Comparison of ENCODE assay signal across 39 mouse cellular contexts in genomic region chr4:107354126-107354525, GRCm38 (mm10). TPM values are rescaled to one million over a fixed set of nuclear protein-coding genes. Genes with fewer than 3 reads are reported as not detected.
DNase-seq lines count a peak whose midpoint lies in the region; ATAC-seq lines count a peak whose summit lies in the region.
"Had no signal": no experiment of that assay in that cellular context is flagged by ENCODE, and none has a peak within 500 bp of the region (broad histone marks: within the 10 kb centered on the region; RNA-seq: fewer than 3 reads in every experiment).

No protein-coding gene starts in this region.

- 0 out of 2 replicates have a peak overlapping the region, but pooled peaks have one; percentile 7 for H3K9ac ChIP-seq in forebrain, embryonic 12.5 days
- no peak overlapping the region for H3K9ac ChIP-seq in forebrain, embryonic 14.5 days (ENCODE audit: low read length)
- H3K9ac ChIP-seq in kidney, embryonic 15.5 days, result no peak overlapping the region
- no peak overlapping the region for H3K9ac ChIP-seq in neural tube, embryonic 14.5 days (replicated peaks; ENCODE audit: low read depth, low read length)
- H3K9ac ChIP-seq: forebrain, embryonic 15.5 days; heart, embryonic 12.5 days; intestine, embryonic 15.5 days; limb, embryonic 15.5 days; liver, embryonic 14.5 days; midbrain, embryonic 13.5 days had no signal

- H3K36me3 ChIP-seq in forebrain, embryonic 12.5 days (replicated peaks), result peaks cover 9% of the 10 kb centered on the region; the same call in 1 of the 2 replicates
- 0 out of 2 replicates have a peak, but pooled peaks cover 3% of the 10 kb centered on the region for H3K36me3 ChIP-seq in forebrain, embryonic 14.5 days (ENCODE audit: control insufficient read depth, insufficient read depth, low read length)
- H3K36me3 ChIP-seq in kidney, embryonic 15.5 days, result peaks cover 12% of the 10 kb centered on the region; the same call in 1 of the 2 replicates
- H3K36me3 ChIP-seq in limb, embryonic 10.5 days, result peaks cover 12% of the 10 kb centered on the region
- H3K36me3 ChIP-seq in neural tube, embryonic 14.5 days (ENCODE audit: control insufficient read depth, insufficient read depth, low read length), result no peaks in the 10 kb centered on the region
- H3K36me3 ChIP-seq: forebrain, embryonic 15.5 days; intestine, embryonic 15.5 days had no signal

- no peak for DNase-seq in forebrain, embryonic 14.5 days (ENCODE audit: low spot score)
- DNase-seq in kidney, postnatal 4 days, result no peak
- no peak for DNase-seq in limb, embryonic 10.5 days (ENCODE audit: low spot score)
- no peak for DNase-seq in frontal cortex, postnatal 36 days (ENCODE audit: low spot score in 2 of 2)
- no peak for DNase-seq in gastrocnemius, postnatal 4 days (ENCODE audit: low spot score in 2 of 2)
- DNase-seq: adrenal gland, adult 8-10 months; cerebellum, adult 2 months; cerebellum, postnatal 36 days; gastrocnemius, adult 2 months; gastrocnemius, postnatal 36 days; heart, adult 2 months; heart, postnatal 4 days; layer of hippocampus, adult 9-11 months; lung, adult 2 months; lung, postnatal 10 days; retina, postnatal 1 day; right cerebral cortex, postnatal 14 days; thymus, postnatal 14 days had no signal

- H3K4me2 ChIP-seq in forebrain, embryonic 12.5 days, result no peak overlapping the region
- H3K4me2 ChIP-seq in forebrain, embryonic 14.5 days (ENCODE audit: low read length), result no peak overlapping the region
- peak overlapping the region; percentile 10; the same call in 1 of the 2 replicates for H3K4me2 ChIP-seq in kidney, embryonic 15.5 days
- H3K4me2 ChIP-seq in neural tube, embryonic 14.5 days (ENCODE audit: low read depth, low read length), result no peak overlapping the region
- H3K4me2 ChIP-seq: forebrain, embryonic 15.5 days; heart, embryonic 12.5 days; intestine, embryonic 15.5 days; limb, embryonic 15.5 days; midbrain, embryonic 13.5 days had no signal

- H3K27me3 ChIP-seq in forebrain, embryonic 12.5 days, result no peaks in the 10 kb centered on the region
- H3K27me3 ChIP-seq in forebrain, embryonic 14.5 days (replicated peaks; ENCODE audit: control insufficient read depth, insufficient read depth, low read length), result no peaks in the 10 kb centered on the region
- no peaks in the 10 kb centered on the region for H3K27me3 ChIP-seq in kidney, embryonic 15.5 days
- no peaks in the 10 kb centered on the region for H3K27me3 ChIP-seq in limb, embryonic 10.5 days (ENCODE audit: low read depth, poor library complexity, severe bottlenecking)
- H3K27me3 ChIP-seq in neural tube, embryonic 14.5 days (ENCODE audit: control insufficient read depth, insufficient read depth, low read length), result no peaks in the 10 kb centered on the region
- H3K27me3 ChIP-seq: forebrain, embryonic 15.5 days; heart, embryonic 12.5 days; intestine, embryonic 15.5 days; limb, embryonic 15.5 days; midbrain, embryonic 13.5 days had no signal

- no peak for ATAC-seq in forebrain, embryonic 12.5 days (ENCODE audit: low FRiP score)
- ATAC-seq in forebrain, embryonic 14.5 days, result no peak
- peak; percentile 38 for ATAC-seq in kidney, embryonic 15.5 days (replicated peaks; ENCODE audit: low FRiP score)
- ATAC-seq in neural tube, embryonic 14.5 days (ENCODE audit: low read depth), result peak; percentile 39; the same call in 1 of the 2 replicates
- ATAC-seq: forebrain, embryonic 15.5 days; hindbrain, postnatal 0 days; midbrain, embryonic 13.5 days had no signal

- H3K4me3 ChIP-seq in forebrain, embryonic 12.5 days (replicated peaks), result no peak overlapping the region
- H3K4me3 ChIP-seq in forebrain, embryonic 14.5 days (ENCODE audit: low read depth, low read length), result no peak overlapping the region
- no peak overlapping the region for H3K4me3 ChIP-seq in kidney, embryonic 15.5 days (replicated peaks)
- H3K4me3 ChIP-seq in limb, embryonic 10.5 days, result no peak overlapping the region
- H3K4me3 ChIP-seq in neural tube, embryonic 14.5 days (ENCODE audit: low read depth, low read length), result no peak overlapping the region
- H3K4me3 ChIP-seq: erythroblast, embryonic 14.5 days; forebrain, embryonic 15.5 days; gastrocnemius, adult 2 months; heart, adult 2 months; heart, embryonic 12.5 days; intestine, embryonic 15.5 days; limb, embryonic 15.5 days; midbrain, embryonic 13.5 days had no signal

- H3K9me3 ChIP-seq in forebrain, embryonic 12.5 days, result no peaks in the 10 kb centered on the region
- no peaks in the 10 kb centered on the region for H3K9me3 ChIP-seq in forebrain, embryonic 14.5 days (replicated peaks; ENCODE audit: control insufficient read depth, low read length)
- no peaks in the 10 kb centered on the region for H3K9me3 ChIP-seq in kidney, embryonic 15.5 days (replicated peaks)
- no peaks in the 10 kb centered on the region for H3K9me3 ChIP-seq in limb, embryonic 10.5 days (replicated peaks)
- H3K9me3 ChIP-seq in neural tube, embryonic 14.5 days (ENCODE audit: control insufficient read depth, low read length), result no peaks in the 10 kb centered on the region
- H3K9me3 ChIP-seq: forebrain, embryonic 15.5 days; G1E; heart, embryonic 12.5 days; intestine, embryonic 15.5 days; limb, embryonic 15.5 days; midbrain, embryonic 13.5 days had no signal

- WGBS in forebrain, embryonic 12.5 days, result 88% methylated on average over 5 of the region's 5 CpGs
- 86% methylated on average over 5 of the region's 5 CpGs for WGBS in forebrain, embryonic 14.5 days
- WGBS in kidney, embryonic 15.5 days, result 41% methylated on average over 5 of the region's 5 CpGs
- 62% methylated on average over 5 of the region's 5 CpGs for WGBS in limb, embryonic 10.5 days
- WGBS in neural tube, embryonic 14.5 days, result 50% methylated on average over 5 of the region's 5 CpGs

- no peak overlapping the region for H3K27ac ChIP-seq in forebrain, embryonic 12.5 days
- no peak overlapping the region for H3K27ac ChIP-seq in forebrain, embryonic 14.5 days (ENCODE audit: low read depth, low read length)
- H3K27ac ChIP-seq in kidney, embryonic 15.5 days, result peak overlapping the region; percentile 90
- H3K27ac ChIP-seq in limb, embryonic 10.5 days, result peak overlapping the region; percentile 50
- peak overlapping the region; percentile 72 for H3K27ac ChIP-seq in neural tube, embryonic 14.5 days (ENCODE audit: low read depth, low read length)
- H3K27ac ChIP-seq: forebrain, embryonic 15.5 days; gastrocnemius, adult 2 months; heart, adult 2 months; hindbrain, postnatal 0 days; intestine, embryonic 15.5 days; limb, embryonic 15.5 days; liver, embryonic 14.5 days; macrophage; midbrain, embryonic 13.5 days had no signal

- no peaks in the 10 kb centered on the region; the same call in 1 of the 2 replicates for H3K4me1 ChIP-seq in forebrain, embryonic 12.5 days
- H3K4me1 ChIP-seq in forebrain, embryonic 14.5 days (ENCODE audit: control insufficient read depth, insufficient read depth, low read length), result no peaks in the 10 kb centered on the region
- H3K4me1 ChIP-seq in kidney, embryonic 15.5 days, result peaks cover 26% of the 10 kb centered on the region
- peaks cover 21% of the 10 kb centered on the region for H3K4me1 ChIP-seq in limb, embryonic 10.5 days
- H3K4me1 ChIP-seq in neural tube, embryonic 14.5 days (ENCODE audit: control insufficient read depth, insufficient read depth, low read length), result peaks cover 14% of the 10 kb centered on the region
- H3K4me1 ChIP-seq: forebrain, embryonic 15.5 days; intestine, embryonic 15.5 days had no signal

RNA-seq across cellular contexts. Expression of gene Ndc1, which starts 13.5 kb away (rescaled TPM):
- 38.8 and 39.9 TPM in 2 replicates for polyA plus RNA-seq in forebrain, embryonic 12.5 days (2016; fragmentation: Nextera tagmentation; extraction: Ambion mirVana)
- 23.9 and 25.0 TPM in 2 replicates for polyA plus RNA-seq in forebrain, embryonic 14.5 days (2014; fragmentation: Nextera tagmentation; extraction: Ambion mirVana)
- polyA plus RNA-seq in kidney, embryonic 15.5 days (2015; fragmentation: Nextera tagmentation; extraction: Ambion mirVana), result 37.5 and 38.1 TPM in 2 replicates
- polyA plus RNA-seq in limb, embryonic 10.5 days (2016; fragmentation: Nextera tagmentation; extraction: Ambion mirVana), result 53.0 and 54.5 TPM in 2 replicates
- 22.5 and 23.2 TPM in 2 replicates for polyA plus RNA-seq in neural tube, embryonic 14.5 days (2014; fragmentation: Nextera tagmentation; extraction: Ambion mirVana)
- total RNA-seq in gastrocnemius, postnatal 4 days (2021), result 10 to 100 TPM; 11.5 TPM

RNA-seq across cellular contexts. Expression of gene Yipf1, which starts 40.0 kb away (rescaled TPM):
- 35.7 and 41.8 TPM in 2 replicates for polyA plus RNA-seq in forebrain, embryonic 12.5 days (2016; fragmentation: Nextera tagmentation; extraction: Ambion mirVana)
- 57.9 and 66.4 TPM in 2 replicates for polyA plus RNA-seq in forebrain, embryonic 14.5 days (2014; fragmentation: Nextera tagmentation; extraction: Ambion mirVana)
- polyA plus RNA-seq in kidney, embryonic 15.5 days (2015; fragmentation: Nextera tagmentation; extraction: Ambion mirVana), result 51.6 and 54.7 TPM in 2 replicates
- polyA plus RNA-seq in limb, embryonic 10.5 days (2016; fragmentation: Nextera tagmentation; extraction: Ambion mirVana), result 38.8 and 42.3 TPM in 2 replicates
- polyA plus RNA-seq in neural tube, embryonic 14.5 days (2014; fragmentation: Nextera tagmentation; extraction: Ambion mirVana), result 68.3 and 70.5 TPM in 2 replicates
- total RNA-seq in gastrocnemius, postnatal 4 days (2021), result 10 to 100 TPM; 20.2 to 24.8 TPM

RNA-seq across cellular contexts. Expression of gene Dio1, which starts 47.2 kb away (rescaled TPM):
- not detected in 2 replicates for polyA plus RNA-seq in forebrain, embryonic 12.5 days (2016; fragmentation: Nextera tagmentation; extraction: Ambion mirVana)
- not detected in 2 replicates for polyA plus RNA-seq in forebrain, embryonic 14.5 days (2014; fragmentation: Nextera tagmentation; extraction: Ambion mirVana)
- 0.21 and 0.32 TPM in 2 replicates for polyA plus RNA-seq in kidney, embryonic 15.5 days (2015; fragmentation: Nextera tagmentation; extraction: Ambion mirVana)
- not detected in 2 replicates for polyA plus RNA-seq in limb, embryonic 10.5 days (2016; fragmentation: Nextera tagmentation; extraction: Ambion mirVana)
- not detected in 2 replicates for polyA plus RNA-seq in neural tube, embryonic 14.5 days (2014; fragmentation: Nextera tagmentation; extraction: Ambion mirVana)
- total RNA-seq in gastrocnemius, postnatal 4 days (2021), result not detected
- total RNA-seq: adrenal gland, adult 8-10 months; G1E; gastrocnemius, postnatal 36 days; heart, adult 2 months; heart, postnatal 4 days; hindbrain, postnatal 0 days; left cerebral cortex, adult 18-20 months; left cerebral cortex, postnatal 14 days; megakaryocyte-erythroid progenitor cell, adult 5-6 weeks had no signal
- polyA plus RNA-seq: embryonic facial prominence, embryonic 14.5 days; erythroblast, embryonic 14.5 days; forebrain, embryonic 15.5 days; frontal cortex, adult 2 months; G1E; heart, adult 2 months; heart, embryonic 12.5 days; heart, postnatal 0 days; hindbrain, postnatal 0 days; liver, embryonic 14.5 days; macrophage; stomach, embryonic 14.5 days; urinary bladder, adult 2 months had no signal

Comparison
In these comparisons a context has a peak if more than half of its experiments do, and no peak if none do; other contexts are left out.
1. ATAC-seq: peak in kidney, embryonic 15.5 days (single experiment) and neural tube, embryonic 14.5 days (single experiment); none in forebrain, embryonic 12.5 days (single experiment) and forebrain, embryonic 14.5 days (single experiment).
2. H3K27ac ChIP-seq: peak in kidney, embryonic 15.5 days (single experiment), limb, embryonic 10.5 days (single experiment) and neural tube, embryonic 14.5 days (single experiment); none in forebrain, embryonic 12.5 days (single experiment) and forebrain, embryonic 14.5 days (single experiment).